Mouse (Mus musculus) small intestine, adult 2 months (tissue): Measurements from ENCODE around the gene Dad1.

Experiments
- CTCF ChIP-seq: fragments of 200-500 bp; IDR thresholded peaks from 2 replicates; pipeline ENCODE4 v1.5.1; 2012; ENCODE audit warnings: low read depth, mild to moderate bottlenecking, control low read depth, inconsistent platforms, low read length, moderate library complexity, mixed read lengths; ENCODE audit not compliant: insufficient replicate concordance, insufficient read length; ENCODE audit errors: extremely low read depth
- POLR2A ChIP-seq: fragments of 200-500 bp; IDR thresholded peaks from 2 replicates; pipeline ENCODE4 v1.6.1; 2012; ENCODE audit warnings: low read depth, mild to moderate bottlenecking, control low read depth, inconsistent platforms, low read length, moderate library complexity

DNA sequence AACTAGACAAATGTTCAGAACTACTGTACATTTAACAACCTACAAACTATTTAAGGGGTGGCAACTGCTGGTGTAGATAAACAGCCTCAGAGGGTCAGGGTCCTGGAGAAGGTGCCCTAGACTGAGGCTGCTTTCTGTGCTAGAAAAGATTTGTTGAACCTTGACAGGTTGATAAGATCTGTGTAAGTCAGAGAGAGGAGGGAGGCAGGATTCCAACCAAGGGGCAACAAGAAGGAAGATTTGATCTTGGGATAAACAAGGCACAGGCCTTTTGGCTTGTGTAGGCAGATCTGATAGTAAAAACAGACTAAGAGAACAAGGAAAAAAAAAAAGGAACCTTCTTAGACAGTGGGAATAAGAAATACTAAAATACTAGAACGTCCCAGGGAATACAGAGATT lies 35.7 kb downstream of the Dad1 start:
- TF ChIP-seq CTCF (no peak), POLR2A (no peak)
